Mouse (Mus musculus): ENCODE measurements around the gene 4930453N24Rik. TPM values are rescaled to one million over a fixed set of nuclear protein-coding genes. Genes with fewer than 3 reads are reported as not detected.
A peak's percentile ranks its signal among the peaks of the same experiment; 100 is the strongest.

Gene 4930453N24Rik
- total RNA-seq (2021): 10 to 100 TPM; 51.4 to 51.7 TPM
- long read RNA-seq, experiment 1, full-length matches to known transcripts: 28 of 36 reads
- long read RNA-seq, experiment 1, partial matches to known transcripts: 0 of 36 reads
- long read RNA-seq, experiment 1, other reads (novel, unspliced or antisense): 8 of 36 reads
- long read RNA-seq, experiment 2, full-length matches to known transcripts: 18 of 26 reads
- long read RNA-seq, experiment 2, partial matches to known transcripts: 2 of 26 reads
- long read RNA-seq, experiment 2, other reads (novel, unspliced or antisense): 6 of 26 reads

DNA sequence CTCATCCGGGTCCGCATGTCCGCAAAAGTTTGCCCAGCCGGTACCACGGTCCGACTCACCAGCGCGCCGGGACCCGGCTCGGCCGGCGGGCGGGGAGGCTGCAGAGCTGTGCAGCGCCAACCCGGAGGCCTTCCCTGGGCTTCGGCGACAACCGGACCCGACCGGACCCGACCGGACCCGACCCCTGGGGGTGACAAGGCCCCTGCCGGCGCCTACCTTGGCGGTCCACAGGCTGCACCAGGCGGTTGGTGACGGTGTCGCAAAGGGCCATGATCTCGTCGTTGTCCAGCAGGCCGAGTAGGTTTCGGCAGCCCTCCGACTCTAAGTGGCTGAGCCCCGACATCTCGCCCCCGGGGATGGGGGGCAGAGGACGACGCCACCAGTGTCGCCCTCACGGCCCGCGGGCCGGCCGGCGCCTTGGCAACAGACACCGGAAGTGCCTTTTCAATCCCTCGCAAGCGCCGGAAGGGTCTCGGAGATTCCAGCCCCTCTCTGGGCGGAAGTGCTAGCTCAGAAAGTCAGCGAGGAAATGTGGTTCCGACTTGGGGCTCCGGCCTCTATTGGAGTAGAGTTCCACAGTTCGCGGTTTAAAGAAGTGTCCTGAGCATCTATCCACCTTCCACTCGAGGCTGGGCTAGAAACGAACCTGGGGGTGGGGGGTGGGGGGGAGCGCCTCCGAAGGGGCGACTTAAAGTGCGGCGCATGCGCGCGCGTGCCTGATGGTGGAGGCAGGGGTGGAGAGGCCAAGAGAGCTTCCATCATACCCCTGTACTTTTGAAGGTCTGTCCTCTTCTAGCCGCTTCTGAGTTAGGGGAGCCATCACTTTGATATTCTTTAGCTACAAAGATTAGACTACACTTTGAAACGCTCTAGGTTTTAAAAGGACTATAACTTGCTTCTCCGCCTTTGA lies at the start of gene 4930453N24Rik:
Gene 4930453N24Rik (minus strand): TSS at position 641 of the 910 bp plus-strand sequence.
- peak; percentile 85 for DNase-seq (ENCODE audit: low spot score)

DNA sequence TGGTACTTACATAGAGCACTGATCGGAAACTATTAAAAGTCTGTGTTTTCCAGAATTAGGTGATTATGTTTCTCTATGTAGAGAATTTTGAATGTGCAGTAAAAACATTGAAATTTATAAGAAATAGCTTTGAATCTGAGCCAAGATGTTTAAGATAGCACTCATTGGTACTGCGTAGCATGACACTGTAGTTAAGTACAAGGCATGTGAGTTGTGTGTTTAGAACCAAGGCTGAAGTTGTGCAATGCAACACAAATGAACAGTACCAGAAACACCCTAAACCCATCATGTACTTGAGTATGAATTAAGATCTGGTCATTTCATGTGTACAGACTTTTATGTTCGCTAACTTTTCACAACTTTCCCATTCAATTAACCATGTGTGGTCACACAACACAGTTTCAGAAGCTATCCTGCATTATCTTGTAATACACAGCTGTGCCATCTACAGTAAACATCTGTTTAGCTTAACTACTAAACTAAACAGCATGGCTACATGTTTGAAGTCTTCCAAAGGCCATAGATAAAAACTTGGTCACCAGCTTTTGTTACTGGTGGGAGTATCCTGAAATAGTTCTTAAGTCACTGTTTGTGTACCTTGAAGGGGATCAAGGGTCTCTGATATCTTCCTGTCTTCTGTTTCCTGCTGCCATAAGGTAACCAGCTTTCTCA lies 46.3 kb upstream of the 4930453N24Rik start:
- no peak for DNase-seq (ENCODE audit: low spot score)

DNA sequence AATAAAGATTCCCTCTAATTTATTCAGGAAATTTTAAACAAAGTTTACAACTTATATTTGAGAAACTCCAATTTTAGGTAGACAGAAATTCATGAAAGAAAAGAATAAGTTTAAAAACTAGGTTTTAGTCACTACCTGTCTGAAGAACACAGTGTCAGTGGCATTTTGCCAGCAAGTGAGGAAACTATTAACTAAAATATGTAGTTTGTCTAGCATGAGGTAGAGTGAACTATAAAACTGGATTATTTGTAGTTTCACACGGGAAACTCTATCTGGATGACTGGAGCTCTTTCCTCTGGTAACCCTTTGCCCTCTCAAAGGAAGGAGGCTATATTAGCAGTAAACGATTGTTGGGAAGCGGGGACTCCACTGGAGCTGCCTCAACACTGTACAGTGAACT lies 32.1 kb upstream of the 4930453N24Rik start:
- no peak for DNase-seq (ENCODE audit: low spot score)

- no peak for DNase-seq (ENCODE audit: low spot score)
These were observed 30.7 kb upstream of the 4930453N24Rik start for GRCm38 (mm10) chr16:64801638-64802037.

- no peak for DNase-seq (ENCODE audit: low spot score)
These were observed 29.4 kb upstream of the 4930453N24Rik start for GRCm38 (mm10) chr16:64800393-64800792.

DNA sequence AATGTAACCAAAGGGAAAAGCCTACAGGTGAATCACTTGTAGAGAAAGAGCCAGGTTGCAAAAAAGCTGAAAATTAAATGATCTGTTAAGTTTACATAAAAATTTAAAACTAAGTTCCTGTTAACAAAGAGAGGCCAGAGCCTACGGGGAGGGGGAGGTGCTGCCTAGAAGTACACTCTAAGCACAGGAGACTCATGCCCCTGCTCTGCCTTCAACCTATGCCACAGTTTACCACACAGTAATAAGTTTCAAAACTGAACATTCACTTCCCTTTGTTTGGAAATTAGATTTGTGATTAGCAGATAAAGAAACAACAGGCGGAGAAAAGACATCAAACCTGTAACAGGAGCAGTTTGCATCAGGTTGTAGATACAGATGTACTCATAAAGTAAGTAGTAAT lies 23.8 kb upstream of the 4930453N24Rik start:
- DNase-seq (ENCODE audit: low spot score): no peak

DNA sequence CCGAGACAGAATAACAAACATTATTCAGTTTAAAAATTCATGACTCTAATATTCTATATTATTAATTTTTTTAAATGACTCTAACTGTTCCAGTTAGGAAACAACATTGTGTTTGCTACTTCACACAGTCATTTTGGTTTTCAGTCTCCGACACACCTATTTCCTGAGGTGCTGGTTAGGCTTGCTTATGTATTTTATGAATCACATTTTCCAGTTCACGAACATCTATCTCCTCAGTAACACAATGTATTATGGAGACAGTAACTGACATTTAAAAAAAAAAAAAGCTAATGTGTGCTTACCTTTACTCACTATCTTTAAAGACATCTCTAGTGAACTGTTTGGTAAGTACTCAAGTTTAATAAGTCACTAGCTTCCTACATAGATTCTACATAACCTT lies 18.7 kb upstream of the 4930453N24Rik start:
- DNase-seq (ENCODE audit: low spot score): no peak

DNA sequence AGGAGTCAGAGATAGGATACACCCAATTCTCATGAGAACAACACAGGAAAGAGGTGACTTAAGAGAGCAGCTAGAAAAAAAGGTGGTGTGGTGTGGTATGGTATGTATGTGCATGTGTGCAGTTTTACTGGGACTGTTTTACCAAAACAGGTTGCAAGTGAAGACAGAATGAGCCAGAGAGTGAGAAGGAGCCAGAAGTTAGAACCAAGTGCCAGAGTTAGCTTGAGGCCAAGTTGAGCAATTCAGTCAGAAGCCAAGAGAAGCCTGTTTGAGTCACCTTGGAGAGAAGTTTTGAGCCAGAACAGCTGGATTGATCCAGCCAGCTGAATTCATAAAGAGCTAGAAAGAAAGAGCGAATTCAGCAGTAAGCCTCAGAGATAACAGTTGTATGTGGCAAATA lies 4.6 kb upstream of the 4930453N24Rik start:
- no peak for DNase-seq (ENCODE audit: low spot score)

- no peak for DNase-seq (ENCODE audit: low spot score)
These were observed 464 bp upstream of the 4930453N24Rik start for GRCm38 (mm10) chr16:64771431-64771818.

GRCm38 (mm10) chr16:64766696-64767300 lies 4.2 kb downstream of the 4930453N24Rik start:
- DNase-seq (ENCODE audit: low spot score): no peak

GRCm38 (mm10) chr16:64759245-64759626 lies 11.7 kb downstream of the 4930453N24Rik start:
- DNase-seq (ENCODE audit: low spot score): no peak

DNA sequence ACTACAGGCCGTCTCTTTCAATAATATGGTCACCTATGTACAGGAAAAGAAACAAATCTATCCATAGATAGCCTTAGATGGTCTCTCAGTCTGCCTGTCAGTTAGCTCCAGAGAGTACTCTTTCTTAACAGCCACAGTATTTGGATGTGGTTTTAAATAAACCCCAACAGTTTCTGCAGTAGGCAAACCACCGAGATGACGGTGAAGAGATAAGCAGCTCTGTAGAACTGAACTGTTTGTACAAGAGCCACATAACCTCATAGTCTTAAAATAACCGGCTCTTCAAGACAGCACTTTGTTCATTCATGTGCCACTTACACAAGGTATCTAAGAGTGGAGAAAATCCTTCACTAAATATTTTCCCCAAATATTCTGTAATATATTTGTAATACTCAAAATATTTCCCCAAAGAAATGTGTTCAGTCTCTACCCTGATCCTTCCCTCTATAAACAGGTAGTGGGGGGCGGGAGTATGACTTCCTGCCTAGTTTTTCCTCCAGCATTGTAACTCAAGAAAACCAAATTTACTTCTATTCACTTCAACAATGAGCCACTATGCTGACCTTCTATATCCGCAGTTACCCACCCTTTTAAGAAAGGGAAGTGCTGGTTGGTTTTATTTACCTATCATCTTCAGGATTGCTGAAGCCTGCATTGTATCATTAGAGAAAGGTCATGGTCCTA lies 12.3 kb downstream of the 4930453N24Rik start:
- no peak for DNase-seq (ENCODE audit: low spot score)

GRCm38 (mm10) chr16:64757666-64758400 lies 13.1 kb downstream of the 4930453N24Rik start:
- no peak for DNase-seq (ENCODE audit: low spot score)

GRCm38 (mm10) chr16:64756321-64756720 lies 14.6 kb downstream of the 4930453N24Rik start:
- DNase-seq (ENCODE audit: low spot score): no peak

- no peak for DNase-seq (ENCODE audit: low spot score)
These were observed 16.2 kb downstream of the 4930453N24Rik start for GRCm38 (mm10) chr16:64754743-64755139.

- DNase-seq (ENCODE audit: low spot score): no peak
These were observed 16.8 kb downstream of the 4930453N24Rik start for GRCm38 (mm10) chr16:64753990-64754742.

DNA sequence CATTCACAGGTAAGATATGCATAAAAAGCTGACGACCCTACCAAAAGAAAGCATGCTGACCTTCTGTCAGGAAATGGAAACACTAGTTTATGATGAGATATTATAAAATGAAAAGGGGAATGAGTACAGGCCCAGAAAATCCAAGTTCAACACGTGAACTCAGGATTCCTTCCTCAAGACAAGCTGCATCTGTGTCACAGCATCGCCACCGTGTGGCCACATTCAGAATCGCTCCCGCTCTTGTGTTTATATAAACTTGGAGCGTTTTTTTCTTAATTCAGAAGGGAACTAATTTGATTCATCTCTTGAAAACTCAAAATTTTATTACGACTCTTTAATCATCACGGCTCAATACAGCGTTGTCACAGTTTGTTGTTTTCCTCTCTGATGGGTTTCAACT lies 22.7 kb downstream of the 4930453N24Rik start:
- DNase-seq (ENCODE audit: low spot score): peak; percentile 22

DNA sequence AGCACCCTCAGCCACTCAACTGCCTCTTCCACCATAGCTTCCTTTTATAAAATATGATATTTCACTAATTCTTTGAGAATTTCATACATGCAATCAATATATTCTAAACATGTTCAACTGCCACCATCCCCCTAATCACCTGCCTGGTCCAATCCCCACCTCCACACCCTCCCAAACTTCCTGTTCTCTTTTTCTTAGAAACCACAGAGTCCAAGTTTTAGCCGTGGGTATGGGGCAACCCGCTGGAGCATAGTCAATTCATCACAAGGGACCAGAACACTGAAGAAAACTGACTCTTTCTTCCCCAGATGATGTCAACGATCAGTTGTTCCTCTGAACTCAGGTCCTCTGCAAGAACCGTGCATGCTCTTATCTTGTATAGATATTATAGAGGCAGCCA lies 25.9 kb downstream of the 4930453N24Rik start:
- no peak for DNase-seq (ENCODE audit: low spot score)

DNA sequence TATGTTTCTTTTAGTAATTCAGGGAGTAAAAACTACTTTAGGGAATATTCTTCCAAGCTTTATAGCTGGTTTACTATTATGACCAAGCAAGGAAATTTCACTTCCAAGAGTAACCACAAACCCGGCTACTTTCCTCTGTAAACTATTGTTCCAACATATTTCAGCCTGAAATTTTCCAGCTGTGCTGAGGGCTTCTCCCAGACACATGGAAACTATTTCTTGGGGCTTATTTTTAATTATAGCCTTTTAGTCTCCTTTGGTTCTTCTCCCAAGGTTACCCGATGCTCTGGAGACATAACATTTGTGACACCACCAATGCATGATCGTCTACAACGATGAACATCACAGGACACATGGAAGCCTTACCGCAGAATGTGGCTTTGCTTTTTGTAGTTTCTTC lies 33.7 kb downstream of the 4930453N24Rik start:
- no peak for DNase-seq (ENCODE audit: low spot score)
